Mouse (Mus musculus) hindbrain, embryonic 10.5 days (tissue): ENCODE measurements around the gene Src. TPM values are rescaled to one million over a fixed set of nuclear protein-coding genes. Genes with fewer than 3 reads are reported as not detected.

Experiments used
- DNase-seq: peaks from one replicate; pipeline ENCODE4 v3.0.0-alpha.2; 2017; ENCODE audit warnings: low spot score
- H3K27ac ChIP-seq: fragments of 300-500 bp; sonication (generic); 2 replicates; pipeline ENCODE4 v1.5.1; 2016; ENCODE audit warnings: mild to moderate bottlenecking, moderate library complexity
- H3K27me3 ChIP-seq: fragments of 300-500 bp; sonication (generic); 2 replicates; pipeline ENCODE4 v1.6.1; 2016; ENCODE audit warnings: mild to moderate bottlenecking; ENCODE audit not compliant: poor library complexity, insufficient read depth, severe bottlenecking
- H3K36me3 ChIP-seq: fragments of 300-500 bp; sonication (generic); 2 replicates; pipeline ENCODE4 v1.6.1; 2016; ENCODE audit warnings: mild to moderate bottlenecking, moderate library complexity
- H3K4me1 ChIP-seq: fragments of 300-500 bp; sonication (generic); replicated peaks from 2 replicates; pipeline ENCODE4 v1.6.1; 2016; ENCODE audit warnings: mild to moderate bottlenecking
- H3K4me3 ChIP-seq: fragments of 300-500 bp; sonication (generic); 2 replicates; pipeline ENCODE4 v1.5.1; 2016; ENCODE audit warnings: mild to moderate bottlenecking, moderate library complexity
- H3K9me3 ChIP-seq: fragments of 300-500 bp; sonication (generic); 2 replicates; pipeline ENCODE4 v1.6.1; 2016; ENCODE audit warnings: mild to moderate bottlenecking, moderate library complexity
- WGBS: fragments of 180-500 bp; shearing (Covaris S2); methylation state at CpG from one replicate; pipeline ENCODE4 v1.1.7; 2016; 5-methylcytosine and 5-hydroxymethylcytosine counted together
- polyA plus RNA-seq: library from polyadenylated mRNA; unstranded; fragments of >200 nt; fragmentation: Nextera tagmentation; extraction: Ambion mirVana; gene quantifications from 2 replicates; pipeline ENCODE4 v1.2.1, GENCODE M21; 2016

The Src gene
- polyA plus RNA-seq, 1 experiment from 2014 or later, result 29.3 TPM

- H3K4me1 ChIP-seq, result peaks cover 33% of the 10 kb centered on the region; the same call in 1 of the 2 replicates
- no peak overlapping the region for H3K4me3 ChIP-seq
- H3K36me3 ChIP-seq, result peaks cover 74% of the 10 kb centered on the region
- WGBS, result 88% methylated on average over 7 of the region's 7 CpGs
- no peak overlapping the region for H3K27ac ChIP-seq
- no peak for DNase-seq
- no peaks in the 10 kb centered on the region; the same call in 1 of the 2 replicates for H3K9me3 ChIP-seq
- peaks cover 9% of the 10 kb centered on the region for H3K27me3 ChIP-seq
Observed at GRCm38 (mm10) chr2:157451372-157452040, 33.3 kb downstream of the Src start.

- peaks cover 17% of the 10 kb centered on the region for H3K27me3 ChIP-seq
- no peaks in the 10 kb centered on the region for H3K9me3 ChIP-seq
- H3K4me3 ChIP-seq, result peak overlapping the region; percentile 52
- peaks cover 79% of the 10 kb centered on the region for H3K4me1 ChIP-seq
- peaks cover 48% of the 10 kb centered on the region for H3K36me3 ChIP-seq
- H3K27ac ChIP-seq, result peak overlapping the region; percentile 99
- peak; percentile 95 for DNase-seq
- WGBS, result under 1% methylated on average over 56 of the region's 56 CpGs
Observed at GRCm38 (mm10) chr2:157457100-157457806, 39.0 kb downstream of the Src start.

GRCm38 (mm10) chr2:157458472-157458871 is 40.2 kb downstream of the Src start:
- no peak overlapping the region for H3K4me3 ChIP-seq
- peak; percentile 90 for DNase-seq
- peaks cover 46% of the 10 kb centered on the region for H3K36me3 ChIP-seq
- 17% methylated on average over 14 of the region's 14 CpGs for WGBS
- peaks cover 17% of the 10 kb centered on the region for H3K27me3 ChIP-seq
- H3K9me3 ChIP-seq, result no peaks in the 10 kb centered on the region
- H3K27ac ChIP-seq, result peak overlapping the region; percentile 99
- peaks cover 91% of the 10 kb centered on the region for H3K4me1 ChIP-seq

- Histone ChIP-seq H3K4me1 (peaks cover 92% of the 10 kb centered on the region), H3K9me3 (no peaks in the 10 kb centered on the region), H3K4me3 (no peak overlapping the region), H3K27ac (peak overlapping the region; percentile 99), H3K36me3 (peaks cover 38% of the 10 kb centered on the region), H3K27me3 (peaks cover 17% of the 10 kb centered on the region)
- 22% methylated on average over 5 of the region's 5 CpGs for WGBS
- DNase-seq, result peak; percentile 62
Observed at GRCm38 (mm10) chr2:157459736-157460135, 41.5 kb downstream of the Src start.

GRCm38 (mm10) chr2:157462776-157463710 is 44.8 kb downstream of the Src start:
- Histone ChIP-seq H3K9me3 (no peaks in the 10 kb centered on the region), H3K27me3 (0 out of 2 replicates have a peak, but pooled peaks cover 7% of the 10 kb centered on the region), H3K4me3 (peak overlapping the region; percentile 37), H3K36me3 (peaks cover 62% of the 10 kb centered on the region), H3K27ac (peak overlapping the region; percentile 99), H3K4me1 (peaks cover 100% of the 10 kb centered on the region)
- 29% methylated on average over 20 of the region's 20 CpGs for WGBS
- DNase-seq, result peak; percentile 87

GRCm38 (mm10) chr2:157463887-157464745 is 45.9 kb downstream of the Src start:
- H3K27me3 ChIP-seq, result 0 out of 2 replicates have a peak, but pooled peaks cover 7% of the 10 kb centered on the region
- H3K4me3 ChIP-seq, result peak overlapping the region; percentile 37
- peaks cover 66% of the 10 kb centered on the region for H3K36me3 ChIP-seq
- peaks cover 93% of the 10 kb centered on the region for H3K4me1 ChIP-seq
- H3K9me3 ChIP-seq, result no peaks in the 10 kb centered on the region
- peak; percentile 53 for DNase-seq
- 13% methylated on average over 16 of the region's 16 CpGs for WGBS
- peak overlapping the region; percentile 99 for H3K27ac ChIP-seq

- peak overlapping the region; percentile 99 for H3K27ac ChIP-seq
- under 1% methylated on average over 12 of the region's 12 CpGs for WGBS
- H3K4me1 ChIP-seq, result peaks cover 89% of the 10 kb centered on the region
- H3K27me3 ChIP-seq, result peaks cover 10% of the 10 kb centered on the region; the same call in 1 of the 2 replicates
- peak overlapping the region; percentile 37 for H3K4me3 ChIP-seq
- peaks cover 66% of the 10 kb centered on the region for H3K36me3 ChIP-seq
- peak; percentile 93 for DNase-seq
- no peaks in the 10 kb centered on the region for H3K9me3 ChIP-seq
Observed at GRCm38 (mm10) chr2:157464746-157465126, 46.5 kb downstream of the Src start.

GRCm38 (mm10) chr2:157466836-157467235 is 48.6 kb downstream of the Src start:
- Histone ChIP-seq H3K4me3 (peak overlapping the region; percentile 10; the same call in 1 of the 2 replicates), H3K36me3 (peaks cover 74% of the 10 kb centered on the region), H3K27me3 (peaks cover 23% of the 10 kb centered on the region; the same call in 1 of the 2 replicates), H3K4me1 (peaks cover 89% of the 10 kb centered on the region), H3K9me3 (no peaks in the 10 kb centered on the region), H3K27ac (peak overlapping the region; percentile 99)
- DNase-seq, result peak; percentile 70
- WGBS, result 11% methylated on average over 7 of the region's 7 CpGs

GRCm38 (mm10) chr2:157468130-157468796 is 50.0 kb downstream of the Src start:
- WGBS, result 58% methylated on average over 8 of the region's 8 CpGs
- peaks cover 89% of the 10 kb centered on the region for H3K4me1 ChIP-seq
- DNase-seq, result no peak
- H3K4me3 ChIP-seq, result no peak overlapping the region
- 0 out of 2 replicates have a peak overlapping the region, but pooled peaks have one; percentile 99 for H3K27ac ChIP-seq
- H3K27me3 ChIP-seq, result peaks cover 23% of the 10 kb centered on the region; the same call in 1 of the 2 replicates
- H3K9me3 ChIP-seq, result no peaks in the 10 kb centered on the region
- peaks cover 66% of the 10 kb centered on the region for H3K36me3 ChIP-seq

- peaks cover 58% of the 10 kb centered on the region for H3K36me3 ChIP-seq
- H3K4me1 ChIP-seq, result peaks cover 89% of the 10 kb centered on the region
- no peak for DNase-seq
- no peaks in the 10 kb centered on the region for H3K9me3 ChIP-seq
- no peak overlapping the region for H3K4me3 ChIP-seq
- peak overlapping the region; percentile 94 for H3K27ac ChIP-seq
- 80% methylated on average over 7 of the region's 7 CpGs for WGBS
- H3K27me3 ChIP-seq, result peaks cover 23% of the 10 kb centered on the region; the same call in 1 of the 2 replicates
Observed at GRCm38 (mm10) chr2:157471292-157471691, 53.0 kb downstream of the Src start.

- 56% methylated on average over 6 of the region's 6 CpGs for WGBS
- Histone ChIP-seq H3K4me1 (peaks cover 89% of the 10 kb centered on the region), H3K4me3 (no peak overlapping the region), H3K9me3 (no peaks in the 10 kb centered on the region), H3K27me3 (peaks cover 23% of the 10 kb centered on the region; the same call in 1 of the 2 replicates), H3K36me3 (peaks cover 53% of the 10 kb centered on the region), H3K27ac (peak overlapping the region; percentile 94)
- DNase-seq, result no peak
Observed at GRCm38 (mm10) chr2:157471737-157472136, 53.5 kb downstream of the Src start.
